Mouse (Mus musculus) lung, adult 2 months (tissue): ENCODE measurements around the gene Glt28d2.

Experiments used
- CTCF ChIP-seq: fragments of 200-500 bp; IDR thresholded peaks from 2 replicates; pipeline ENCODE4 v1.5.1; 2011; ENCODE audit warnings: mild to moderate bottlenecking, low read length, control low read depth; ENCODE audit not compliant: insufficient read depth
- POLR2A ChIP-seq: fragments of 200-500 bp; IDR thresholded peaks from 2 replicates; pipeline ENCODE4 v1.6.1; 2011; ENCODE audit warnings: low read depth, mild to moderate bottlenecking, control low read depth, low read length, borderline replicate concordance; ENCODE audit errors: extremely low read depth

GRCm38 (mm10) chr3:85859311-85859710 is 28.0 kb downstream of the Glt28d2 start:
- TF ChIP-seq POLR2A (no peak), CTCF (no peak)
